Mouse (Mus musculus): ENCODE measurements around the gene Morn4. TPM values are rescaled to one million over a fixed set of nuclear protein-coding genes. Genes with fewer than 3 reads are reported as not detected.
"Not testable (repeated sequence)": the region's sequence is repeated elsewhere in the genome, so short reads cannot be mapped to it uniquely, and the experiment has no call there.

The Morn4 gene
- total RNA-seq, 1 experiment from 2014 or later: 1.1 TPM

DNA sequence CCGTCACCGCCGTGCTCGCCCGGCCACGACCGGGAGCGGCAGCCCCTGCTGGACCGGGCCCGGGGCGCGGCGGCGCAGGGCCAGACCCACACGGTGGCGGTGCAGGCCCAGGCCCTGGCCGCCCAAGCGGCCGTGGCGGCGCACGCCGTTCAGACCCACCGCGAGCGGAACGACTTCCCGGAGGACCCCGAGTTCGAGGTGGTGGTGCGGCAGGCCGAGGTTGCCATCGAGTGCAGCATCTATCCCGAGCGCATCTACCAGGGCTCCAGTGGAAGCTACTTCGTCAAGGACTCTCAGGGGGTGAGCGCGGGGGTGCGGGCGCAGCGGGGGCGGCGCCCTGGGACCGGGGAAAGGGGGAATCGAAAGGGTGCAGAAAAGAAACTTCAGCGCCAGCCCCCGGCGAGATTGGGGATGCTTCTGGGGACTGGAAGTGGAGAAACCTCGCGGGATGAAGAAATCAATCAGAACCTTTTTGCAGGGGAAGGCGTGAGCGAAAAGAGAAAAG, 4.5 kb upstream of the Morn4 start:
- no peak for ATAC-seq (replicated peaks in 1 of 2; ENCODE audit: insufficient read depth in 1 of 2, low FRiP score in 2 of 2, low TSS enrichment in 1 of 2, low read depth in 1 of 2, poor library complexity in 2 of 2, severe bottlenecking in 2 of 2)

DNA sequence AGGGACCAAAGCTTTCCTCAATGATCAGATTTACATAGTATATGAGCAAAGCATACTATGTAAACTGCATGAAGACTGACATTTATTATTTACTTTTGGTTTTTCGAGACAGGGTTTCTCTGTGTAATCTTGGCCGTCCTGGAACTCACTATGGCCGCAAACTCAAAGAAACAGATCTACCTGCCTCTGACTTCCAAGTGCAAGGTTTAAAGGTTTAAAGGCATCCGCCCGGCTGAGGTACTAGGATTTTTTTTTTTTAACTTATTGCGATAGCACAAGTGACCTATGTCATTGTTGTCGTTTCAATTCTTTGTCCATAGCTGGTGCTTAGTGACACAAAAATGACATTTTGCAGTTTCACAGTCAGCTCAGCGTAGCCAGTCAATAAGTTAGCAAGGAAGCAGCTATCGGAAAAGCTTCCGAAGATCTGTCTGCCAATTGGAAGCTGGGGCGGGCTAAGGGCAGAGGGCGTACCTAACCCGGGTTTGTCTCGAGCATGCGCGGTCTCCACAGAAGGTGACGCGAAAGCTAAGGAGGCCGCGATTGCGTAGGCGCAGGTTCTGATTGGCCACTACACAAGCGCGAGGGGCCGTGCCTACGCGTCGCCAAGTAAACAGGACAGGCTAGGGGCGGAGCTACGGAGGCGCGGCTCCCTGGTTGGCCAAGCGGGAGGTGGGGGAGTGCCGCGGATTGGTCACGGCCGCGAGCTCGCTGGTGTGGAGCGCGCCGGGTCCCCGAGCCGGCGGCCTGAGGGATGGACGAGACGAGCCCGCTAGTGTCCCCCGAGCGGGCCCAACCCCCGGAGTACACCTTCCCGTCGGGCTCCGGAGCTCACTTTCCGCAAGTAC, 3.8 kb upstream of the Morn4 start, which contains the start of gene Pi4k2a:
TSS of gene Pi4k2a (plus strand) at position 723 of the 848 bp plus-strand sequence.
- peak; percentile 94 to 96 for ATAC-seq (replicated peaks in 1 of 2; ENCODE audit: insufficient read depth in 1 of 2, low FRiP score in 2 of 2, low TSS enrichment in 1 of 2, low read depth in 1 of 2, poor library complexity in 2 of 2, severe bottlenecking in 2 of 2)

DNA sequence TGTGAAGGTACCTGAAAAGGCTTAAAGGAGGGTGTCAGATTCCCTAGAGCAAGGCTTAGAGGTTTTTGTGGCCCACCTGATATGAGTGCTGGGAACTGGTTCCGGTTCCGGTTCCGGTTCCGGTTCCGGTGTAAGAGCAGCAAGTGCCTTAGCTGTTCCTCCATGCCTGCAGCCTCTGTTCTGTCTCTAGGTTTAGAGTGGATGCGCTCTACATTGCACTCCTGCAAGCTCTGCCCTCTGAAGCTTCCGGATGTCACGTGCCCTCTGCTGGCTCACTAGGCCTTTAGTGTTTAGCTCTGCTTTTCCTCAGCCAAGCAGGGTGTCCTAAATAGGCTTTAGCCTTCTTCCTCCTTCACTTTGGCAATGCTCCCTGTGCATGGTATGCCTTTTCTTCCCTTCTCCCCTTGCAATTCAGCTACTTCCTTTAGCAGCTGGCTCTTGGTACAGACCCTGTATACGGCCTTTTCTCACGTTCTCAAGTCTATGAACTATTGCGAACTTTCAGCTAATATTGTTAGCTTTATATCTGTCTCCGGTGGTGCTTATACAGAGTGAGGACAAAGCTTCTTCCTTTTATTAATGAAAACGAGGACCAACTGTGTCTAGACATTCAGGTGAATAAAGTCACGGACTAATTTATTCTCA, 3.1 kb upstream of the Morn4 start:
- peak; percentile 34 to 41 for ATAC-seq (replicated peaks in 1 of 2; ENCODE audit: insufficient read depth in 1 of 2, low FRiP score in 2 of 2, low TSS enrichment in 1 of 2, low read depth in 1 of 2, poor library complexity in 2 of 2, severe bottlenecking in 2 of 2)

DNA sequence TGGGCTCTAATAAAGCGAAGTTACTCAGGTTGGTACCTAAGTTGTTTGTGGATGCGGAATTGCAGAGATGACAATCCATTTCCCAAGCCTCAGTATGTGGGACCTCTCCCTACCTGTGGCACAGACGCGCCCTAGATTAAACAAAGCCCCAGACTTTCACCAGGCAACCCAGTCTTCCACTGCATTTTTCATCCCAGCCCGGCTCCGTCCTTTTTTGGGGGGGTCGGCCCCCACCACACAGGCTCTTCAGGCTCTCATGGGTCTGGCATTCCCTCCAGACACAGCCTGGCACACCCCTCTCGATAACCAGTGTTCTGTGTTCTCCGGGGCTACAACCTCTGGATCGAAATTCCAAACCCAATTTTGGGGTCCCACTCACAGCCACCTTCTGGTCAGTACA, 467 bp downstream of the Morn4 start:
- ATAC-seq (replicated peaks in 1 of 2; ENCODE audit: insufficient read depth in 1 of 2, low FRiP score in 2 of 2, low TSS enrichment in 1 of 2, low read depth in 1 of 2, poor library complexity in 2 of 2, severe bottlenecking in 2 of 2): no peak

DNA sequence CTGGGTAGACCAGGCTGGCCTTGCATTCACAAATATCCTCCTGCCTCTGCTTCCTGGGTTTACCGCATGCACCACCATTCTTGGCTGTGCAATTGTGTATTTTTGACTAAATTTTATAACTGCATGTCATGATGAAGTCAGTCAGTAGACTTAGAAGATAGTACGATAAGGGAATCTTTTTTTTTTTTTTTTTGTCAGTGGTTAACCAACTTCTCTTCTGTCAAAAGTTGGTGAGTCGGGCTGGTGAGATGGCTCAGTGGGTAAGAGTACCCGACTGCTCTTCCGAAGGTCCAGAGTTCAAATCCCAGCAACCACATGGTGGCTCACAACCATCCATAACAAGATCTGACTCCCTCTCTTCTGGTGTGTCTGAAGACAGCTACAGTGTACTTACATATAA, 4.5 kb downstream of the Morn4 start:
- not testable (repeated sequence) for ATAC-seq (replicated peaks in 1 of 2; ENCODE audit: insufficient read depth in 1 of 2, low FRiP score in 2 of 2, low TSS enrichment in 1 of 2, low read depth in 1 of 2, poor library complexity in 2 of 2, severe bottlenecking in 2 of 2)

DNA sequence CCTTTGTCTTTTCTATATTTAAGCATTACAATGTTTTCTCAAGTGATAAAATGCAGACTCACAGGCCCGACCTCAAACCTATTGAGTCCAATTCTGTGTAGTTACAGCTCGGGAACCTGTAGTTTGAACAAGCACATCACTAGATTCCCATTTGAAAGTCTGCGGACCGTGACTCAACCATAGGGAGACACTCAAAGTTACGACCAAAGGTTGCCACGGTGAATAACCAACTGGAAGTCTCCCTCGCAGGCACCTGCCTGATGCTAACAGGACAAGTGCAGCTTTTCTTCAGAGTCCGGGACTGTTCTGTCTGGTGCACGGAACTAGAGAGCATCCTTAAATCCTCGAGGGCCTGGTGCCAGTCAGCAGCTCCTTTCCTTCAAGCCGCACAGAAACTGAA, 5.7 kb downstream of the Morn4 start:
- ATAC-seq (replicated peaks in 1 of 2; ENCODE audit: insufficient read depth in 1 of 2, low FRiP score in 2 of 2, low TSS enrichment in 1 of 2, low read depth in 1 of 2, poor library complexity in 2 of 2, severe bottlenecking in 2 of 2): no peak

DNA sequence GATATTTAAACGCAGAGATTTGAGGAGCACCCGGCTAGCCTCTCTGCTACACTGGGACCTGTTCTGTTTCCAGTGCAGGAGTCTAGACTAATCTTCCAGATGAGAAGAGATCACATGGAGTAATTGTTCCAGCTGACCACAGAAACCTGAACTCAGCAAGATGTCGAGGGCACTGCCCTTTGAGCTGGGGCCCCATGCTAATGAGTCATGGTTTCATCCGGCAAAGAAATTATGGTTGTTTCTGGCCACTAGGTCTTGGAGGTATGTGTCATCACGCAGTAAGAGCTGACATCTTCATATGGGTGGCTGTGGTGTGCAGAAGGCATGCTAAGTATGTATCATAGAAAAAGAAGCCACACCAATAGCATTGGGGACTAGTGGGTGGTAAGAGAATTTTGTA, 6.2 kb downstream of the Morn4 start:
- no peak for ATAC-seq (replicated peaks in 1 of 2; ENCODE audit: insufficient read depth in 1 of 2, low FRiP score in 2 of 2, low TSS enrichment in 1 of 2, low read depth in 1 of 2, poor library complexity in 2 of 2, severe bottlenecking in 2 of 2)

DNA sequence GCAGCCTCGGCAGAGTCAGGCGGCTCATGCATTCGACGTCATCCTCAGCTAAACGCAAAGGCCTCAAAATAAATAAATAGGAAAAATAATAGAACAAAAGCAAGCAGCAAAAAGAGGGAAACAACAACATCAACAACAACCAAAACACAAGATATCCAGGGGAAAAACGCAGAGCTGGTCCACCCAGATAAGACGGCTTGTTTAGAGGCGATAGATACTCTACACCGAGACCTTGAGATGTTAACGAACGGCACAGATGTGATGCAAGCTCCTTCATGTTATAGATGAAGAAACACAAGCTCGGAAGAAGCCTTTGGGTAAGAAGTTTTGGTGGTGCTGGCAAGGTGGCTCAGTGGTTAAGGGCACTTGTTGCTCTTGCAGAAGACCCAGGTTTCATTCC, 7.2 kb downstream of the Morn4 start:
- ATAC-seq (replicated peaks in 1 of 2; ENCODE audit: insufficient read depth in 1 of 2, low FRiP score in 2 of 2, low TSS enrichment in 1 of 2, low read depth in 1 of 2, poor library complexity in 2 of 2, severe bottlenecking in 2 of 2): no peak

DNA sequence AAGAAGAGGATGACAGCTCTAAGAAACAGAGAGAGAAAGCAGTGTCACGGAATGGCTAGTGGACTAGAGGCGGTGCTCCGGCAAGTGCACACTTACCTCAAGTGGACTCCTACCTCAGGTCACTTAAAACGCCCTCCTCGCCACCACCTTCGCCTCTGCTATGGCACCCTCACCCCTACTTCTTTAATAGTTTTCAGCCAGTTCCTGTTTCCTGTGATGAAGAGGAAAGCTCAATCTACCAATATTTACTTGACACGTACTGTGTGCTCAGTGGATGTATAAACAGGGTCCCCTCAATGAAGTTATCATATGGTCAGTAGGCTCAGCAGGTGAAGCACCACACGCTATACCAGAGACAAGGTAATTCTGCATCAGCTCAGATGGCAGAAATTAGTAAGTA, 7.6 kb downstream of the Morn4 start:
- no peak for ATAC-seq (replicated peaks in 1 of 2; ENCODE audit: insufficient read depth in 1 of 2, low FRiP score in 2 of 2, low TSS enrichment in 1 of 2, low read depth in 1 of 2, poor library complexity in 2 of 2, severe bottlenecking in 2 of 2)

DNA sequence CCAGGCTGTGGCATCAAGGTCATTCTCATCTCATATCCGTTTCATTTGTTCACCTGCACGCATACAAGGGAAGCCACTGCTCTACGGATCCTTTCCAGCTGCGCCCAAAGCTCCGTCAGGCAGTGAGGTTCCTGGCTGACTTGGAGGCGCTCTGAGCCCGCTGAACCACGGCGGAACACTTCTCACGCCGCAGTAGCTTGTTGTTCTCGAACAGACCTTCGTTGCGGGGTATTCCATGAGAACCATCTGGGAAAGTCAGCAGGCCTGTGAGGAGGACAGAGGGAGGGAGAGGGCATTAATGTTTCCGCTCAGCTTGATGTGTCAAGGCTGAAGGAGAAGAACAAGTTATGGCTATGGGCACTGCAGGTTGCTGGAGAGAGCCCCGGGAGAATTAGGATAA, 10.2 kb downstream of the Morn4 start:
- ATAC-seq (replicated peaks in 1 of 2; ENCODE audit: insufficient read depth in 1 of 2, low FRiP score in 2 of 2, low TSS enrichment in 1 of 2, low read depth in 1 of 2, poor library complexity in 2 of 2, severe bottlenecking in 2 of 2): no peak

DNA sequence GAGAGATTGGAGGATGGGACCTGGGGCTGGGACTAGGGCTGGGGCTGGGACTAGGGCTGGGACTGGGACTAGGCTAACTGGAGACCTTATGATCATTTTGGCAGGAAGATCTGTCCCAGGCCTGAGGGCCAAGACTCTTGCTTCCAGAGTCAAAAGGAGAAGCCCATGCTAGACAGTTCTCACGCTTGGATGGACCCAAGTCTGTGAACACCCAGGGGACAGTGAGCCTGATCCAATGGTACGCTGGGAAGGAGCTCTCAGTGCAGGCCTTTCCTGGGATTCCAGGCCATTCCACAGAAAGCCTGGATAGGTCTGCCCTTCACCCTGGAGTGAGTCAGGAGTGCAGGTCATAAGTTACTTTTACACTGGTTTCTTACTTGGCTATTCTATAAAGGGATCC, 11.1 kb downstream of the Morn4 start:
- no peak for ATAC-seq (replicated peaks in 1 of 2; ENCODE audit: insufficient read depth in 1 of 2, low FRiP score in 2 of 2, low TSS enrichment in 1 of 2, low read depth in 1 of 2, poor library complexity in 2 of 2, severe bottlenecking in 2 of 2)

DNA sequence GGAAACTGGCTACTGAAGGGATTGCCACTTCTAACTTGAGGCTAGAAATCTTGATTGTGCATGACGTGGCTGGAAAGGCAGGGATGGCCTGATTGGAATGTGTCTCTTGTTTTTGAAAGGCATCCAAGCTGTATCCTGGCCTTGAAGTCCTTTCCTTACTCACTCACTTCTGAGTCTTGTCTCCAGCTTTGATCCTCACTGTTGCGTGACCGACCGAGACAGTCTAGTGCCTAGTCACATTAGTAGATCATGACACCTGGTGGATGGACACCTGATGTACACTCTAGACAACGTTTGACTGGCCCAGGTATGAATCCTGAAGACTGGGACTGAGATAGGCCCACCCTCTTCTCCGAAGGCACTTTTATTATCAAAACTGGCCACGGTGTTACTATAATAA, 13.4 kb downstream of the Morn4 start:
- no peak for ATAC-seq (replicated peaks in 1 of 2; ENCODE audit: insufficient read depth in 1 of 2, low FRiP score in 2 of 2, low TSS enrichment in 1 of 2, low read depth in 1 of 2, poor library complexity in 2 of 2, severe bottlenecking in 2 of 2)

DNA sequence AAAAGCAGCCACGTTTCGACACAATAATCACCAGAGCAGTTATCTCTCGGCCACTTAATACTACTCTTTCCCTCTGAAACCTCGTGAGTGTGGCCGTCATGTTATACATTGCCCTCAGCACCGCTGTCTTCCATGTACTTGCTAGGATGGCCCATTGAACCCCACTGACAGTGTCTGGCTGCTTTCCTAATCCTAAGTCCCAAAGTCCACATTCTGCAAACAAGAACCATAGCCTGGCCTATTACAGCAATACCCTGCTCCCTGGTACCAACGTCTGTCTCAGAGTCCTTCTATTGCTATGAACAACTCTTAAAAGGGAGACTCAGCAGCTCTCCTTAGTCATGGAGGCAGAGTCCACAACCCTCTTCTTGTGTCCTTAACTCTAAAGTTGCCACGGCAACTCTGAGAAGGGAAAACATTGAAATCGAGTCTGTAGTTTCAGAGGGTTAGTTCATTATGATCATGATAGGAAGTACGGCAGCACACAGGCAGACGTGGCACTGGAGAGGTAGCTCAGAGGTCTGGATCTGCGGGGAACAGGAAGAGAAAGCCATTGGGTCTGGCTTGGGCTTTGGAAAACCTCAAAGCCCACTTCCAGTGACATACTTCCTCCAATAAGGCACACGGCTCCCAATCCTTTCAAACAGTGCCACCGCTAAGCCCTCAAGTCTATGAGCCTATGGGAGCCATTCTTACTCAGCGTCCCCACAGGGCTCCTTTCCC, 14.1 kb downstream of the Morn4 start:
- no peak for ATAC-seq (replicated peaks in 1 of 2; ENCODE audit: insufficient read depth in 1 of 2, low FRiP score in 2 of 2, low TSS enrichment in 1 of 2, low read depth in 1 of 2, poor library complexity in 2 of 2, severe bottlenecking in 2 of 2)

DNA sequence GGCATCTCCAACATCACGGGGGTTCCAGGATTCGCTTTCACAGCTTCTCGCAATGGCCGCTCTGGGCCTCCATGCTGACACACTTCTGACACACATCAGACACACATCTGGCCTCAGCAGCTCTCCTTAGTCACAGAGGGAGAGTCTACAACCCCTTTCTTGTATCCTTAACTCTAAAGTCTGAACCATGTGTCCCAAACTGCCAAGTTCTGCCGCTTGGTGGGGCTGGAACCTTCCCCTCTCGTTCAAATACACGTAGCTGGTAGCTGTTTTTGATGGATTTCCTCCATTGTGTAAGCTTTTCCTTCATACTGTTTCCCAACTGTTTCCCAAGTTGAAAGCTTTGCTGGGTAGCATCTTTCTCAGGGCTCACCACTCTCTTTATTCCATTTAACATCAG, 14.9 kb downstream of the Morn4 start:
- ATAC-seq (replicated peaks in 1 of 2; ENCODE audit: insufficient read depth in 1 of 2, low FRiP score in 2 of 2, low TSS enrichment in 1 of 2, low read depth in 1 of 2, poor library complexity in 2 of 2, severe bottlenecking in 2 of 2): no peak

DNA sequence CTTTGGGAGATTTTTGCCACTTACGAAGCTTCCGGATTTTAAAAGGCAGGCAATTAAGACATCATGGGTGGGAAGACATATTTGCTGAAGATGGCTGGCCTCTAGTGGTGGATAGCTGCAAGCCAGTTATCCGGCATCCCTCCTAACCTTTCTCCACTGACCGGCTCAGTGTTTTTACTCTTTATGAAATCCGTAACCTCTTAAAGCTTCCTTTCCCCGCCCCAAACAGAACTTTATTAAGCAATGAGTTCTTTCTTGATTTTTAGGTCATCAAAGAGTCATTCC, 17.0 kb downstream of the Morn4 start:
- ATAC-seq (replicated peaks in 1 of 2; ENCODE audit: insufficient read depth in 1 of 2, low FRiP score in 2 of 2, low TSS enrichment in 1 of 2, low read depth in 1 of 2, poor library complexity in 2 of 2, severe bottlenecking in 2 of 2): no peak

DNA sequence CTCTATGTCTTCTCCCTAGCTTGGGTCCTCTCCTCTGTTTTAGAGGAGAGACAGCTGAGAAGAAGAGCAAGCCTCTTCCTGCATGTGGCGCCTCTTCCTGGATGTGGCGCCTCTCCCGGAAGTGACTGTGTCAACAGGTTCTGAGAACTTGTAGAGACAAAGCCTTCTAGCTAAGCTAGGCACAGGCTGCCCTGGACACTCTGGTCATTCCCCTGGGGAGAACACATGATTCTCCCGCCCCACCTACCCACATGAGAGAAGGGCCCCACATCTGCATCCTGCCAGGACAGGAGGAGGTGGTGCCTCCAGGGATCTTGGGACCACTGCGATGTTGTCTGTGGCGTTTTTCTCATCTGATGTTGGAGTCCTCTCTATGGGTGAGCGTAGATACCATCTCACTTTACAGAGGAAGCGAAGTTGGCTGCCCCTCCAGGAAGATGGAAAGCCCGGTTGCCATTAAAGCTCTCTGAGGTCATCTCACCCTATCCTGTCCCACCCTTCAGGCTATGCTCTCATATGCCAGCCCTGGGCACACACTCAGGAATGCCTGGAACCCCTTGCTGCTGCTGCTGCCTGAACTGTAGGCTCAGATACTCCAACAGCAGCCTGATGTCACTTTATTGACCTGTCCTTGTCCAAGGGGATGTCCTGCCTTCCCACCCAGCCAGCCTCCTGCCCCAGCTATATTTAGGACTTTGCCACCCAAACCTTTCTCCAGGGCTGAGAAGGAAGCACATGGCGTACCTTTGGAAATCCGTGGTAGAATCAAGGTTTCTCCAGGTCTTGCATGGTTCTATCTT, 17.5 kb downstream of the Morn4 start:
- ATAC-seq (replicated peaks in 1 of 2; ENCODE audit: insufficient read depth in 1 of 2, low FRiP score in 2 of 2, low TSS enrichment in 1 of 2, low read depth in 1 of 2, poor library complexity in 2 of 2, severe bottlenecking in 2 of 2): no peak

DNA sequence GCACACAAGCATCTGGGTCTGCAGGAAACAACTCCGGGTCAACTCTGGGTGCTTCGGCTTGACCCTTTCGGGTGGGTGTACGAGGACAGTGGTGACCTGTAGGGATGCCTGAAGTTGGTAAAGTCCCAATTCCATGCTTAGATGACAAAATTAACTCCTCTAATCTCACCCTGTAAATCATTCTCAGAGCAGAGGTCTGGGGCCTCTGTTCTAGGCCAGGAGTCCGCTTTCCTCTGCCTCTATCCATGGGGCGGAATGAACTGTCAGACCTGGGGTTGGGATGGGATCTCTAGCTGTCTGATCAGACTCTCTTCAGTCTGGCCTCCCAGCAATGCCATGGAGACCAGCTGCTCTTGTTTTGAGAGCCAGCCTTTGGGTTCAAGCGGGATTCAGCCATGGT, 24.7 kb downstream of the Morn4 start:
- ATAC-seq (replicated peaks in 1 of 2; ENCODE audit: insufficient read depth in 1 of 2, low FRiP score in 2 of 2, low TSS enrichment in 1 of 2, low read depth in 1 of 2, poor library complexity in 2 of 2, severe bottlenecking in 2 of 2): no peak

DNA sequence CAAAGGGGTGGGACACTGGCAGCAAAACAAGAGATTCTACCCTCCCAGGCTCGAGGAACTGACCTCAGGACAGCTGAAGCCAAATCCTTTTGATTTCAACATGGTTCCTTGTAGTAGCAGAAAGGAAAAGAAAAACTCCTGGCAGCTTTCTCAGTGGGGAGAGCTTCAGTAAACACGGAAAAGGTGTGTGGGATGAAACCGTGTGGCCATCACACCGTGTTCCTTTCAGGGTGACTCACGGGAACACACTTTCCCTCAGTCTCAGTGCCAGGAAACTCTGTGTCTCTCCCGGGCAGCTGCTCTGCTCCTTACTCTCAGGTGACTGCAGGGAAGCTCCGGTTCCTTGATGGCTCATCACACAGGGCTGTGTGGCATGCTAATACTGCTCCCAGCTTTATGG, 27.7 kb downstream of the Morn4 start:
- no peak for ATAC-seq (replicated peaks in 1 of 2; ENCODE audit: insufficient read depth in 1 of 2, low FRiP score in 2 of 2, low TSS enrichment in 1 of 2, low read depth in 1 of 2, poor library complexity in 2 of 2, severe bottlenecking in 2 of 2)
